Mouse (Mus musculus) brain, embryonic 14.5 days (tissue): ENCODE data around the gene Cilp2.

Experiments
- CTCF ChIP-seq: fragments of 200-500 bp; IDR thresholded peaks from 2 replicates; pipeline ENCODE4 v1.5.1; 2012; ENCODE audit warnings: inconsistent platforms, mild to moderate bottlenecking, moderate library complexity, borderline replicate concordance; ENCODE audit not compliant: insufficient read depth, insufficient read length; ENCODE audit errors: extremely low read depth
- POLR2A ChIP-seq: fragments of 200-500 bp; IDR thresholded peaks from 2 replicates; pipeline ENCODE4 v1.6.1; 2012; ENCODE audit warnings: mild to moderate bottlenecking, inconsistent platforms, borderline replicate concordance; ENCODE audit not compliant: poor library complexity, insufficient read depth, insufficient read length, severe bottlenecking; ENCODE audit errors: extremely low read depth

DNA sequence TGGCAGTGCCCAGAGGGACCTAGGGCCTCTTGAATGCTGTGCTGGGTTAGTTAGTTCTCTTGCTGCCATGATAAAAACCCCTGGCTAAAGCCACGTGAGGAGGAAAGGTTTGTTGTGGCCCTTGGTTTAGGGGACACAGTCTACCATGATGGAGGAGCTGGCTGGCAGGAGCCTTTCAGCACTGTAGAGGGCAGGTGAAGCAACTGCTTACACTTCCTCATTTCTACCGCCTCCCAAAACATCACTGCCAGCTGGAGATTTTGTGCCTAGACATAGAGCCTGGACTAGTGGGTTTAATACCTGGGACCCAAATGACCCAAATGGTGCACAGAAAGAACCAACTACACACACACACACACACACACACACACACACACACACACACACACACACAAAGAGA lies 26.2 kb downstream of the Cilp2 start:
- TF ChIP-seq CTCF (no peak), POLR2A (no peak)
